Mouse (Mus musculus) liver, postnatal 0 days (tissue): ENCODE data around the gene Lyve1.

Experiments
- CTCF ChIP-seq: sonication (generic); IDR thresholded peaks from 2 replicates; pipeline ENCODE4 v1.5.1; 2016; ENCODE audit warnings: antibody characterized with exemption, low read depth
- EP300 ChIP-seq: IDR thresholded peaks from 2 replicates; pipeline ENCODE4 v1.6.1; 2016; ENCODE audit warnings: antibody characterized with exemption, low read depth, mild to moderate bottlenecking

DNA sequence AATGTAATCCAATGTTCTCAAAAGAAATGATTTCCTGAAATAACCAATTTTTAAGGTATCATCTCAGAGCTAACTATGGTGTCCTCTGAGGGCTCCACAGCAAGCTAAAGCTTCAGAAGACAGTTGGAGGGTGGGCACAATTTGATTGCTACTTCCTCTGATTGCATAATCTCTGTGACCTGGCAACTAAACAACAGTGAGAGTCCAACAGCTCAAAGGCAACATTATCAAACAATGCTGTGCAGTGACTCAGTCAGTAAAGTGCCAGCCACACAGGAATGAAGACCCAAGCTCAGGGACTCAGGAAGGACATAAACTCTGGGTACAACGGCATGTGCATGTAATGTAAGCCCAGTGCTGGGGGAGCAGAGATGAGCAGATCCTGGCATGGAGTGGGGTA is 30.0 kb downstream of the Lyve1 start:
- TF ChIP-seq CTCF (no peak), EP300 (no peak)
